Mouse (Mus musculus) hematopoietic stem cell, adult 5-6 weeks (primary cell): Measurements from ENCODE around the gene Pdgfra. TPM values are rescaled to one million over a fixed set of nuclear protein-coding genes. Genes with fewer than 3 reads are reported as not detected.

Source experiments
- ATAC-seq, 2 experiments: fragments of 125-278 bp in 1 of 2; replicated peaks in 1 of 2; 2 replicates each; pipeline ENCODE4 v1.8.0; 2016 to 2017; ENCODE audit warnings: inconsistent platforms in 2 of 2, mild to moderate bottlenecking in 2 of 2, moderate number of reproducible peaks in 2 of 2, low read depth in 1 of 2, moderate TSS enrichment in 1 of 2; ENCODE audit not compliant: low FRiP score in 2 of 2, poor library complexity in 2 of 2, severe bottlenecking in 2 of 2, insufficient read depth in 1 of 2, low TSS enrichment in 1 of 2
- total RNA-seq: library from RNA; stranded (forward); fragments of 172-1452, 232-1000 nt; gene quantifications from 2 replicates; pipeline ENCODE4 v1.2.3, GENCODE M21; 2017

The Pdgfra gene
- total RNA-seq, 1 experiment from 2014 or later: not detected

DNA sequence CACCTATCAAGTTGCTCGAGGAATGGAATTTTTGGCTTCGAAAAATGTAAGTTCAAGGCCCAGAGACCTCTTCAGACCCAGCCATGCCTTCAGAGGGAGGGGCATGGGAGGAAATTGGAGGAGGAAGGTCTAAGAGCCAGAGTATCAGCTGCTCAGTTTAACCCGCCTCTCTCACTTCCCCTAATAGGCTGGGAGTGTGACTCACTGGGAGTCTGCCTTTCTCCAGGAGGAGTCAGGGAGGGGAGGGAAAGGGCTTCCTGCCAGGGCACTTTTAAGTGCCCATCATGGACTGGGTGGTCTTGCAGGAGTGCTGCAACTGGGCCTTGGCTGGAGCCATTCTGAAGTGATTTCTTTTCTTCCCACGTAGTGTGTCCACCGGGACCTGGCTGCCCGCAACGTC, 33.5 kb downstream of the Pdgfra start:
- ATAC-seq: no peak

DNA sequence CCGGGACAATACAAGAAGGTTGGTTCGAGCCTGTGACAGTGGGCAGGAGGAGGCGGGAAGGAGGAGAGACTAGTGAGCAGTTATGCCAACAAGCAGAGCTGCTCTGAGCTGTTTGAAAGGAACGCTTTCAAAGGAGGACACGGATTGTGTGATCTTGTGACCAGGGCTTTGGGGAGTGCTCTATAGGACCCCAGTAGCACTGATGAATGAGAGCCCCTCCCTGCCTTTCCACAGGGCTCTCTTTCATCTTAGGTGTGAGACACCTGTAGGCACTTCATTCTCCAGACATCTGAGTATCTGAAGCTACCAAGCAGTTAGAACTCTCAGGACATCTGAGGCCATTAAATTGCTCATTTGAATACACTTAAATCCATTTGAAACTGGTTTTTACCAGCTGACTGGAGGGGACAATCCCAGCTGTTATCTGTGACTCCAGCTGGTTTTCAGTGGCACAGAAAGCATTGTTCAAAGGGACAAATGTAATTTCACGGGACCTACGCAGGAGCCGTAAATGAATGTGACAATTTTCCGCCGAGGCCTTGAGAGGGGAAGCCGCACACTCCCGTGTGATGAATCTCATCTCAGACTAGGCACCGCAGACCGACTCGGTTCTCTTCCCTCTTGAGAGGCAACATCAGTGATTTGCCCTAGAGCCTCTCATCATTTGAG, 37.4 kb downstream of the Pdgfra start:
- ATAC-seq: no peak

DNA sequence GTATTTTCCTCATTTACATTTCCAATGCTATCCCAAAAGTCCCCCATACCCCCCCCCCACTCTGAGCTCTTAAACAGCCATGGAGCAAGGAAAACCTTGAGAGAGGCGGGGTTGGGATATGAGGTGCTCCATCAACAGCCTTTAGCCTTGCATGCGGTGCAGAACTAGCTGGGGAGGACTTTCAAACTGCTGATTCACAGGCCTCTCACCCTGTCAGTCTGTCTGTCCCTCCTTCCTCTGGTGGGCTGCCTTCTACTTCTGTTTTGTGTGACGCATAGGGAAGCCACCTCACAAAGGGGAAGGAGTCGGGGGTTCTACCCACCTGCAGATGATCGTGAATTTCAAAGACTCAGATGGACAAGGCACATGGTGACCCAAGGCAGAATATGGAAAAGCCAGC, 41.0 kb downstream of the Pdgfra start:
- ATAC-seq: peak; percentile 45 to 69; a peak in 3 of 4 replicates

DNA sequence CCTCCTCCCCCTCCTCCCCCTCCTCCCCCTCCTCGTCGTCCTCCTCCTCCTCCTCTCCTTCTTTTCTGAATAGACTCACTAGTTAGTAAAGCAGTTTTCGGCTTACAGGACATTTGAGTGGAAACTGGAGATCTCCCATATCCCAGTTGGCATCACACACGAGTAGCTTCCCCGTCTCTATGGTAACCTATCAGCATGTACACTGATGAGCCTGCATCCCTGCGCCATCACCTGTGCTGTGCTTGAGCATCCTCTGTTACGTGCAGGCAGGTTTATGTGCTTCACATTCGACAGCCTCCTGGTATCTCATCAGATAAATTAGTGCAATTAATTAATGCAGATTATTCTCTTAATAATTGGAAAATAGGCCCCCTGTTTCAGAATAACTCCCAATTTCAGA, 46.3 kb downstream of the Pdgfra start:
- no peak for ATAC-seq

DNA sequence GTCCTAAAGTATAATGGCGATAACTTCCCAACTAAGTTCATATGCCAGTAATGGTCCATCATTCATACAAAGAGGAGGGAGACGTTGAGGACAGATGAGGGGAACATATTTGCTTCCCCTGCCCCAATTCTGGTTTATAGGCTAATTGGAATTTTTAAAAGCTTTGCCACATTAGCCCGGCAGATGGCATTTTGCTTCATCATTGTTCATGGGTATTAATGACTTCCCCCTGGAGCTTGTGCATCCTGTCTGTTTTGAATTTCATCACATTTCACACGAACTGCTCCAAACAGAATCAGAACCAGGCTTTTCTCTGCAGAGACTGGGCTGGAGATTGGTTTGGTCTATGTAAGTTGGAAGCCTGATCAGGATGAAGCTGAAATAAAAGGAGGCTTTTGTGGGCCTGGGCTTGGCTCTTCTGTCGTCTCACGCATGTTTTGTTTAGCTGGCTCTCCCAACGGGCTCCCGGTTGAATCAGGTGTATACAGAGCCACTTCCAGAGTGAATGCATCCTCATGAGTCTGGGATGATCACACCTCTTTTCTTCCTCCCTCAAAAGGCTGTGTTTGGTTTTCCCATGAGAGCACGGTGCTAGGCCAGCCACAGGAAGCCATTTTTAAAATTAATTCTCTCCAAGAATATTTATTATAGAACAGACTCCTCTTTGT, 47.7 kb downstream of the Pdgfra start:
- no peak for ATAC-seq

DNA sequence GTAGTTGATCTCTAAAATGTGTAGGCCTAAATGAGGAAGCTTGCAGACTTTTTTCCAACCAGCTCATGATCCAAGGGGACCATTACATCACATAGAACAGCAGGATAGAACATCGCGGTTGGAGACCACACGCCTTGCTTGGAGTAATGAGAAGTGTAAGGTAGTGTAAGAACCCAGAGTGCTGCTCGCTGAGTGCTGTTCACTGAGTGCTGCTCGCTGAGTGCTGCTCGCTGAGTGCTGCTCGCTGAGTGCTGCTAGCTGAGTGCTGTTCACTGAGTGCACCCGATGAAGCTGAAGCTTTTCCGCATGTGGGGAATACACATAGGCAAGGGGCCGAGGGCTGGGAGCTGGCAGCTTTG, 48.3 kb downstream of the Pdgfra start:
- ATAC-seq: no peak

DNA sequence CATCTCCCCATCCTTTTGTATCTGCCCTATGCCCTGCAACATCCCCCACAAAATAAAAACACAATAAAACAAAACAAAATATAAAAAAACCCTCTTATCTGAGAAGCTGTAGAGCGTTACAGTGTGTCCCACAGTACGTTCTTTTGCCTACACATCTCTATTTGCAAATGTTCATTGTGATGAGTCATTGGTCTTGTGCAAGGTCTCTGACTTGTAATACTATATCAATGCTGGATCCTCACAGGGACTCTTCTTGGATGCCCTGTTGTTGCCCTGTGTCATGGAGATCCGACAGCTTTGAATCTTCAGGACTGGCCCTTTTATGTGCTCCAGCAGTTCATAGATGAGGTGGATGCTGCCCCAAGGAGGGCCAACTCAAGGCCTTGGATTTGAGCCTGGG, 55.8 kb downstream of the Pdgfra start:
- no peak for ATAC-seq

DNA sequence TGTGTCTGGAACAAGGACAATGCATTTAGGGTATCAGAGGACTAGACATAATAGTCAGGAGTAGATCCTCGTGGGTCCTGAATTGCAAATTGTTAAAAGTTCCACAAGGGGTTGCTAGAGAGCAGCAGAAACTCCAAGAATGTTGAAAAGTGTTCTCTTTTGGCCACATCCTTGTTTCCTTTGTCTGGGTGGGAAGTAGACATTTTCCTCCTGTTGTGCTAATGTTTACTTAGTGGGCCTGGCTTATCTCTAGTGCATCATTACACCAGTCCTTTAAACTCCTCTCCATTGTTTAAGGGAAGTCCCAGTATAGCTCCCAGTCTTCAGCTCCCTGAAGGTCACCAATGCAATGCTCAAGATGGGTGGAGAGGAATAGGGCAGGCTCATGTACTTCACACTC, 57.9 kb downstream of the Pdgfra start:
- ATAC-seq: peak; percentile 43 to 56; a peak in 2 of 4 replicates

DNA sequence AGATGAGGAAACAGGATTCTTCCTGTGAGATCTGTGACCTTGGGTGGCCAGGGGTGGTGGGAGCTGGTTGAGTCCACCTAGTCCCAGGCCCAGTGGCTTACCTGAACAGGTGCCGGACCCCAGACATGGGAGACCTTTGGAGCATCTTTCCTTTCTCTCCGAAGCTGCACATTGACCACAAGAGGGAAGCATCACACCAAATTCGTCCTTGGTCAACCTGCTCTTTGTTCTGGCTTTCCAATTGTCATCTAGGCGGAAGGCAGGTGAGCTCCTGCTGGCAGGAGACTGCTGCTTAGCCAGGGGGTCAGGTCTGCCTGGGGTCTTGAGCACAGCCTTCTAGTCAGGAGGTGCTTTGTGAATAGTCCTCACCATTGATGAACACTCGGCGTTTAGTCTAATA, 62.4 kb downstream of the Pdgfra start:
- no peak for ATAC-seq

DNA sequence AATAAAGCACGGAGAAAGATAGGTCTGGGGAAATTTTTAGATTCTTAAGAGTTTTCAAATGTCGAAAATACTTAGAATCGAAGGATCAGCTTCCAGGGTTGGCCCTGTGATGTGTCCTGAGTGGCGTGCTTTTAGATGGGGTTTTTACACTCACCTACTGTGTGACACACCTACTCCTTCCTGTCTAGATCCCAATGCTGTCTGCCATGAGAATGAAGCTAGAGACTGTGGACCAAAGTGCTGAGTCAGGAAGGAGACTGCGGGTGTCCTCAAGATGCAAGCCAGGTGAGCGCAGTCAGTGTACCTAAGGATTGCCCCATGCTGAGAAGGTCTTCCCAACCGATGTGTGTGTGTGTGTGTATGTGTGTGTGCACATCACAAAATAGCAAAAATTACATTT, 62.8 kb downstream of the Pdgfra start:
- no peak for ATAC-seq

DNA sequence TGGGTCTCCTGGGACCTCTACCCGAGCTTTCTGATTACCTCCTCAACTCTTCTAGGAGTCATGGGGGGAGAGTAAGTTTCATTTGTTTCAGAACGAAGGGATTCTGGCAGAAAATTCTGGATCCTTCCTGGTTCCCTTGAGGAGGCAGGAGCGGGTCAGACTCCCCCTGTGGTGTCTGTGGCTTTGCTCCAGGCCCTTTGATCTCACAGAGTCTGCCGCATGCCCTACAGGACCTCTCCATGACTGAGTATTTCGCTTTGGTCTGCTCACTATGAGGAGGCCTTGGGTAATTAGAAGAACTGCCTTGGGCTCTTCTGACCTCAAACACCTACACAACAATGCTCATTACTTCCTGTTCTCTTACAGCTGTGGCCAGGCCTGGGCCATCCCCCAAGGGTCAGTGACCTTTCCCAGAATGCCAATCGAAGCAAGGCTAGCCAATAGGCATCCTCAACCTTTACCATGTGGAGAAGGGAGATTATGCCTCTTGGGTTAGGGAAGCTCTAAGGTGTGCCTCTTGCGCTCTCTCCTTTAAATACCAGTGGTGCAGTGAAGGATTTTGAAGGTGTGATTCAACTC, 63.7 kb downstream of the Pdgfra start:
- no peak for ATAC-seq

DNA sequence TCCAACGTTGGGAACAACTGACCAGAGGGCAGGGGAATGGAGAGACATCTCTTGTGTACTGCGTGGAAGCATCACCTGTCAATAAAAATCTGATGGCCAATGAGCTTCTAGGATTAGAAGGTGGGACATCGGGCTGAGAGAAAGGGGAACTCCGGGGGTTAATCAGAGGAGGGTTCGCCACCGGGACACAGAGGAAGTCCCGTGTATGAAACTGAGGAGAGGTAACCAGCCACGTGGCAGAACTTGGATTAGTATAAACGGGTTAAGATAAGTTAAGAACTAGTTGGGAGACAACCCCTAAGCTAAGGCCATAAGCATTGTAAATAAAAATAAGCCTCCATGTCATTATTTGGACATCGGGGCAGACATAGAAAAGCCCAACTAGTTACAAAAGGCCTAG, 69.5 kb downstream of the Pdgfra start:
- no peak for ATAC-seq

DNA sequence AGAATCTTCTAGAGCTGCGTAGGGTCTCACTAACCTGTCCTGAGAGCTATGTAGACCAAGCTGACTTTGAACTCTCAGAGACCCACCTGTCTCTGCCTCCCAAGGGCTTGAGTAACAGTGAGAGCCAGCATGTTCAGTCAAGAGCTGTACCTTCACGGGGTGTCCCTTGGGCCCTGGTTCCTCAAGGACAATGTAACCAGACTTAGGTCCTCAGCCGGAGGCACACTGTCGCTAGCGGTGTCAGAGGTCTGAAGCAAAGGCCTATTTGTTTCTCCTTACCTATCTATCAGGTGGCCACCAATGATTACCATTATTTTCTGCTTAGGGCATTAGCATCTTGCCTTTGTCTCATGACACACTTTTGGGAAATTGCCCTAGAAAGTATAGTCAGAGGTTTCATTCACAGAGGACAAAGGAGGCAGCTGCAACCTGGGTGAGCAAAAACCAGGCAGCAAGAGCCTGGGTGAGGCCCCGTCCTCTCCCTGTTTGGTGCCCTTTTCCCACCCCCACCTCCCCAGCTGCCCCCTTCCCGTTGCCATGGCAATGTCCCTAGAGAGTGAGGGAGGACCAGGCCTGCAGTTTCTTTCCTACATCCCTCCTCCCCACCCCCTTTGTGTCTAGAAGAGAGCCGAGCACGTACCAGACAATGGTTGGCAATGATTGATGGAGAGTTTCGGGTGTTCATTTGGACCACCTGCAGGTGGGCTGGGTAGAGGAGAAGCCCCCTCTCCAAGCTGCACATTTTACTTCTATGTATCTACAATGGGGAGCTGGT, 70.6 kb downstream of the Pdgfra start:
- ATAC-seq: no peak

DNA sequence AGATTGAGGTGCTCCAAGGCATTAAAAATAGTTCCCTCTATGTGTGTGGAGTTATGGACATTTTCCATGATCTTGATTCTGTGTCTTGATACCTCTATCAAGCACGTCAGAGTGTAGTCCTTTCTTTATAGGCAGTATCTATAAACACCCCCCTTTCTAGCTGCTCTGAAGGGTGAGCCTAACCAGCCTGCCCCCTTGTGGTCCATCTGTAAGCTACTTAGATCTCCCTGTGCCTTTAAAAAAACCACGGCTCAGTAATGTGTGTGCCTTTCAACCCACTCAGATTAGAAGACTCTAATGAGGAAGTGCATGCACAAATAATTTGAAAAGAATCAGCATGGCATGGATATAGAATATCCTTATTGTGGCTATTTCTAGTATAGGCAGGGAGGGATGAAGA, 86.3 kb downstream of the Pdgfra start:
- peak; percentile 71 to 80 for ATAC-seq

DNA sequence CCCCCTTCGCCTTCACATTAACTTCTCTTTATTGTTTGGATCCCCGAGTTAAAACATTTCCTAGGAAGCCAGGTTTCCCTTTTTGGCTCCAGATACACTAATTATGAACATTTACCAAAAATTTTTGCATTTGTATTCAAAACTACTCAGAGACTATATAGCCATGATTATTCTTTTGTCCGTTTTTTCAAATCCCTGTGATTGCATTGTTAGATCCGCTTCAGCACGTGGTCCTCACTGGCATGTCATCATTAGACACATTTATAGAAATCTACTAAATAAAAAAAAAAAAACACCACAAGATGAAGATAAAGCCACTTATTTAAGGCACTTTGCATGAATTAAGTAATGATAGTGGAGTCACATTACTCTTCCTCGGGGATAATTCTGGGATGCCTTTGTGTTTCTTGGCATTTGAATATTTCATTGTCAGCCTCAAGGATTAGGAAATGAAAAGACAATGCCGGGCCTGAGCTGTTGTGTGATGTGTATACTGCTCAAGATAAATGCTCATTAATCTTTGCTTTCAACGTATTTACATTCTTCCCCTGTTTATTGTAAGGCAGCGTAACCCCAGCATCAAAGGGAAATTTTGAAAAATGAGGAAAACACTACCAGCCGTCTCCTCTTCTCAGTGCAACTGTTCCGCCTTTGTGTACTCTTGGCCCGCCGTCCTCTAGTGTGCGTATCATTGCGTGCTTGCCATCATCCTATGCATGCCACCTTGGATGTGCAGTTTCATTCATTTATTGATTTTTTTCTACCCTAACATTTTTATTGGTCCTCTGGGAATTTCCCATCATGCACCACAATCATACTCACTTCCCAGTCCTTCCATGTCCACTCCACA, 87.1 kb downstream of the Pdgfra start:
- ATAC-seq: no peak

DNA sequence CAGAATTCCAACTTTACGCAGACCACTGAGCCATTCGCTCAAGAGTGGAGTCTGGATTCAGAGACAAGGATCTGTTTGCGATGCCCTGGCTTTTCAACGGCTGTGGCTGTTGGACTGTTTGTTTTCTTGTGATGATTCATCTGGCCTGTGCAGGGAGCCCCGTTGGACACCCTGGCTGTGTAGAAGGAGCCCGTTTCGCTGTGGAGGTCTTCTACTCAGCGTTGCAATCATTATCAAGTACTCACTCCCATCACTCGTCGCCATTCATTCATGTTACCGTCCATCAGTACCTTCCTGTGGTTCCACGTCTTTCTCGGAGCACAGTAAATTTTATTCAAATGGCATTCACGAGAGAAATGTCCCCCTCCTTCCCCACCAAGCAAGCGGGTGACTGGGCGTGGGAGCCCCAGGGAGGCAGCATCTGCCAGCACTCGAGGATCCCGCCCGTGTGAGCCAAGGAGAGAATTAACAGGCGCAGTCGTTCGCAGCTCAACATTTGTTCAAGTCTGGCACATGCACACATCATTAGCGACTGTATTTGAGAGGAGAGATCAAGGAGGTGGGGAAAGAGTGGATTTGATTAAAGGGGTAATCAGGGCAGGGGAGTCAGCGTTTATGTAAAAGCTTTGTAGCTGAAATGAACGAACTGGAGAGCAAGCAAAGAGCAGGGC, 95.1 kb downstream of the Pdgfra start:
- ATAC-seq: no peak
